Mouse (Mus musculus): ENCODE data around the gene Zfp804a.

The Zfp804a gene

DNA sequence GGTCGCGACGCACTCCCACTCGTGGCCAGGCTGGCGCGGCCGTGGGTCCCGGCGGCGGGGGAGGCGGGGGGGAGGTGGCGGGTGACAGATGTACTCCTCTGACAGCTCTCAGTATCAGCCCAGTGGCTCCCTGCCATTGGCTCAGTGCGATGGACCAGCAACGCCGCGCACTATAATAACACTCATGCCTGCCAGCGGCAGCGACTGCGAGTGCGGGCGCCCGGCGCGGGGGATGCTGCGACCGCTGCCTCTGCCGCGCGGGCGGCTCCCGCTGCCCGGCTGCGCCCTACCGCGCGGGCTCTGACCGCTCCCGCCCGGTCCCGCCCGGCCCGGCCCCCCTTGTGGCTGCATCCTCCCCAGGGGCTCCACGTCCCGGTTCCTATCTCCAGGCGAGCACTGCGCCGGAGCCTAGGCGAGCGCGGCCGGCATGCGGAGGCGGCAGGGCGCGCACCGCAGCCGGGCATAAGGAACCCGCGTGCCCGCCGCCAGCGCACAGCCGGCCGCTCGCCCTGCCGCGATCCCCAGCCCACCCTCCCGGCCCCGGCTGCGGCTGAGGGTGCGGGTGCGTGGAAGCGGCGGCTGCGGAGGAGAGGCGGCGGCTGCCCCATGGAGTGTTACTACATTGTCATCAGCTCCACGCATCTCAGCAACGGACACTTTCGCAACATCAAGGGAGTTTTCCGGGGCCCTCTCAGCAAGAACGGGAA is at the start of gene Zfp804a:
TSS of gene Zfp804a (plus strand) at position 38 of the 707 bp plus-strand sequence.
- no peak for DNase-seq (ENCODE audit: extremely low spot score, low read depth, low spot score)

DNA sequence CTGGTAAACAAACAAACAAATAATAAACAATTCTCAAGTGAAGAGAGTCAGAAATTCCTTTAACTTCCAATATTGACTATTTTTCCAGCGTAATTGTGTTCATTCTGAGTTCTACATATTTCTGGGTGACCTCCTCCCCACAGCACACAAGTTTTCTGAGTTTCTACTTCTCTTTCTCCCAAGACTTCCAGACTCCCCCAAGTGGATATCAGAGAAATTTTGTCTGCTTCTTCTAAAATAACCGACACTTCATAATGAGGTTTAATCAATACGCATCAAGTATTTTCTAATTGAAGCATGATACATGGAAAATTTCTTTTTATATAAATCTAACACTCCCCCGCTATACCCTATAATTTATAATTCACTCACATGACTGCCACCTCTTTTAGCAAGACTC is 1.4 kb upstream of the Zfp804a start:
- DNase-seq (ENCODE audit: extremely low spot score, low read depth, low spot score) = no peak

DNA sequence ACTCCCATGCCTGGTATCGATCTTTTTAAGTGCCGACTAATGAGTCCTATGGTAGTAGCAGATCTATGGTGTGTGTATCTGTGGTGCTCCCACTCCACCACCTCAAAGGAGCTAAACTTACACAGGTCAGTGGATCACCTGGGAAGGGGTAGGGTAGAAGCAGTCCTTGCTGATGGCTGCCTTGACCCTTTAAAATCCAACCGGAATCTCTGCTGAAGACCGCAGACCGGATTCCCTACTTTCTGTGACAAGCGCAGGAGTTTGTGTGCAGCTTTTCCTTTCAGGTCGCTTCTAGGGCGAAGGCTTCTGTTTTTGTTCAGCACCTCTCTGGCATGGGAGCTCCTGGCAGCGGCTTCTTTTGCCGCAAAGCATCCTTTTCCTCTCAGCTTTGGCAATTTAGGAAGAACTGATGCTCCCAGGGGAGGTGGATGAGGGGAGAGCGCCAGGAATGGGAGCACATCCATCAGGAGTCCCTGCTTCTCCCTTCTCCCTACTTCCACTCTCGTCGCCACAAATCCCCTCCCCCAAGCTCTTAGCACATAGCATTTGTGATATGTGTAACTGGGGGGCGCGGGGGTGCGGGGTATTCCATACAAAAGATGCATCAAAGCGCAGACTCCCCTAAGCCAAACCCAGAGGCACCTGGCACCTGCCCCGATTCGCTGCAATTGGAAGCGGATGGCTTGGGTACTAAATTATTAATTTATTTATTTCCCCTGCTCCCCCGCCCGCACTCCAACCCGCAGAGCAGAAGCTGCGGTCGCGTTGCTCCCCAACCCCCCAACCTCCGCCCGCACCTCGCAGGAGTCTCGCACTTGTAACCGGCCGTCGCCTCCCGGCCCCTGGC is 461 bp upstream of the Zfp804a start:
- no peak for DNase-seq (ENCODE audit: extremely low spot score, low read depth, low spot score)

DNA sequence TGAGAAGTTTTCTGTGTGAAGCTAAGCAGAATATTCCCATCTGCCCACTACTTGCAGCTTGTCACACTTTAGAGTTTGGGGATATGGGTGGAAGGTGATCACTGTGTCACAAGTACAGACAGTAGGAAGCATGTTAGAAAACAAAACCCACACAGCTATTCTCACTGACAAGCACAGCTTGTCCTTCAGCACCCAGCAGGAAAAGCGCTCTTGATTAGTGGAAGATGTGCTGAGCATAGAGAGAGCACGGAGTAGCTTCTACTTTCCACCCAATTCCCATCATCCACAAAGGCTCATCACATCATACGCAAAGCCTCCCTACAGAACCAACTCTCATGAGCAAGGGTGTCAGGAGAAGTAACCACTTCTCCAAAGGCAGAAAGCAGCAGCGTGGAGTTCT is 1.4 kb downstream of the Zfp804a start:
- no peak for DNase-seq (ENCODE audit: extremely low spot score, low read depth, low spot score)

DNA sequence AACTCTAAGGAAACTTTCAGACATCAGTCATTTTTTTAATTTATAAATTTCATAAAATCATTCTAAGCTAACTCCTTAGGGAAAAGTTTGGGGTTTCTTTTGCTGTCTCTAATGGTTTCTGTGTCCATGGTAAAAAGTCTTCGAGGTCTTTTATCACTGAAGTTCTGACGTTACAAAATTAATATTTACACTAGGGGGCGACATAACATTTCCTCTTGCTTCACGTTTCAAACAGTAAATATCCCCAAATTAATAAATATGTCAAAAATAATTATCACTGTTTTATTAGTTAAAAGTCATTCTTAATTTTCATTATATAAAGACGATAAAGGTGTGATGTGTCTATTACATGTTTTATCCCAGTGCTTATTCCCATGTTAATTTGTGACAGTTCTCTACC is 11.6 kb downstream of the Zfp804a start:
- no peak for DNase-seq (ENCODE audit: extremely low spot score, low read depth, low spot score)

DNA sequence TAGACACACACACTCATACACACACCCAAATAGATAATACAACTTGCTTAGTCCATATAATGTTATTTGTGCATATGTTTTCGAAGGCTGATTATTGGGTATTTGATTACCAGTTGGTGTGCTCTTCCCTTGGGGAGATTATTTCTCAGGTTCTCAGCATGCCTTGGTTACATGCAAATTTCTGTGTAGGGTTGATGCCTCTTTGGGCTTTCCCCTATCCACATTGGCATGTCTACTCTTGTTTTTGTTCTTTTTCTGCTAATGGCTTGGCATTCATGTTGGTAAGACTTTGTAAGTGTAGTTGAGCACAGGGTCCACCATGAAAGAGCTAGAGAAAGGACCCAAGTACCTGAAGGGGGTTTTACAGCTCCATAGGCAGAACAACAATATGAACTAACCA is 14.9 kb downstream of the Zfp804a start:
- no peak for DNase-seq (ENCODE audit: extremely low spot score, low read depth, low spot score)

DNA sequence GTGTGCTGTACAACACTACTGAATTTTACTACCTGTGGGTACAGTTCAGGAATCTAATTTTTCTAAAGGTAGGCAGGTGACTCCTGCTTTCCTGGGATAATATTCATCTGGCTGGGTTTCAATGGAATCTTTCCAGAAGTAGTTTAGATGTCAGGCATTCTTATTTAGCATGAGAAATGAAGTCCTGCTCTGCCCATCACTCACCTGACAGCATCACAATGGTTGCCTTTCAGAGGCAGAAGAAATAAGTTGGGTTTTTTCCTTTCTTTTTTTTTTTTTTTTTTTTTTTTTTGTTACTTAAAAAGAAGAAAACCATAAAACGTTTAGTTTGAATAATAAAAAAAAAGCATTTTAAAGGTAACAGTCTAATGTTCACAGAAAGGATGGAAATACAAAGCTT is 16.1 kb downstream of the Zfp804a start:
- DNase-seq (ENCODE audit: extremely low spot score, low read depth, low spot score) = no peak

DNA sequence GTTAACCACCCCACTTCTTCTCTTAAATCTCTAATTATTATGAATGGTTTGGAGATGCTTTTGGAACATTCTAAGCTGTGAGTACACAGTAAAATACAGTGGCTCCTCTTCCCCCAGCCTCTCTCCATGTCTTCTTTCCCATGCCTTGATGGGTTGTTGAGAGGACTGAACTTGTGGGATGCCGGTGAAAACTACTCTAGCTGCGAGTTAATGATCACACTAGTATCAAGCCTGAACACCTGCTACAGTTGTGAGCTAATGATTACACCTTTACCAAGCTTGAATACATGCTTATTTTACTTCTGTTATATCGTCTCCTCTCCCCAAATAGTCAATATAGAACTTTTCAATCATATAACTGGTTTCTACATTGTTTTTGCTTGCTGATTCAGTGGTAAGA is 23.9 kb downstream of the Zfp804a start:
- no peak for DNase-seq (ENCODE audit: extremely low spot score, low read depth, low spot score)

DNA sequence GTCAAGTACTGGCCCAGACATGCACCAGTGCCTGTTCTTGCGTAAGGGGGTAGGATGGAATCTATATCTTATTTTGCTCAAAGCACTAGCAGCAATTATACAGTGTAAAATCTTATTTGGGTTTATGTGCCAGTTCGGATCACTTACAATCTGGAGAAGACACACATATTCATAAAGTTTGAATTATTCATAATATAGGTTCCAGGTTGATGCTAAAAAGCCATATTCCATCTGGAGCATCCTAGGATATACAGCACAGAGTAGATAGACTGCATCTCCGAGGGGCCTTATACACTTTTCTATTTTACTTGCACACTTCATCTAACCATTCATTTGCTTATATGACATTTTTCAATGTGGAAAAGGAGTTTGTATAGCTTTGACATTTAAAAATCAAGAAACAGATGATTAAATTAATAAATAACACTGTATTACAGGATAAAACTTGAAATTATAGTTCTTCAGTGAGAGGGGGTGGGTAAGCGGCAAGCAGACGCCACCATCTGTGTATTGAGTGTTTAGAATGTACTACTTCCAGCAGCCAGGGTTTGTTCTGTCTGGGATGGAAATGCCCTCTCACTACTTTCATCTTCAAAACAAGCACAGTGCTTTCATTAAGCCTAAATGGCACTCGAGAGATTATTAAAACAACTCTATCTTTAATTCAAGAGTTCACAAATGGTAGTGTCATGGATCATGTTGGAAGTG is 25.4 kb downstream of the Zfp804a start:
- no peak for DNase-seq (ENCODE audit: extremely low spot score, low read depth, low spot score)

DNA sequence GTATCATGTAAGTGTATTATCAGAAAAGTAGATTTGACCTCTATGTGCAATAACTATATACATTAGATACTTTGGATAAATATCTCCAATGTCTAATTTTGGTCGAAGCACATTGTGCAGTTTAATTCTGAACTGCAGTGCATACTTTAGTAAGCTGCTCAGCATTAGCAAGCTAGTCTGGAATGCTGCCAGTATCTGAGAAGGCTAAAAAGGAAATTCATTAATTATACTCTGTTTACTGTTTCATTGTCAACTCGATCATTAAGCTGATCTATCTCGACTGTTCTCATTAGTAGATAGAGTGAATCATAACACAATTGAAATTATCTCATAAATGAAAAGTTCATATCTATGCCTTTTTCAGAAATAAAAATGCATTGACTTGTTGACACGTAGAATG is 27.7 kb downstream of the Zfp804a start:
- no peak for DNase-seq (ENCODE audit: extremely low spot score, low read depth, low spot score)

DNA sequence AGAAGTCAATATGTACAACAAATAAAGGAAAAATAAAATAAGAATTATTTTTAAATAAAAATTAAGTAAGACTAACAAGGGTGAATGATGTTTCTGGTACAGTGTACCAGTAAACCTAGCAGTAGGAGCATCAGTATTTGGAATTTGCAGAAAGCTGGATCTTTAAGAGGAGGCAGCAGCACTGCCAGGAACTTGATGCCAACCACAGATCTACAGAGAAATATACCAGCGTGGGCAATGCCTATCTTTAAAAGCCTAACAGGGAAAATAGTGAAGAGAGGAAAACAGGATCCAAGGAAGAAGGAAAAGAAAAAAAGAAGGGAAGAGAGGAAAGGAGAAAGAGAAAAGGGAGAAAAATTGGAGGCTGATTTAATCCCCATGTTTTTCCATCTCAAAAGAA is 60.1 kb downstream of the Zfp804a start:
- DNase-seq (ENCODE audit: extremely low spot score, low read depth, low spot score) = no peak

DNA sequence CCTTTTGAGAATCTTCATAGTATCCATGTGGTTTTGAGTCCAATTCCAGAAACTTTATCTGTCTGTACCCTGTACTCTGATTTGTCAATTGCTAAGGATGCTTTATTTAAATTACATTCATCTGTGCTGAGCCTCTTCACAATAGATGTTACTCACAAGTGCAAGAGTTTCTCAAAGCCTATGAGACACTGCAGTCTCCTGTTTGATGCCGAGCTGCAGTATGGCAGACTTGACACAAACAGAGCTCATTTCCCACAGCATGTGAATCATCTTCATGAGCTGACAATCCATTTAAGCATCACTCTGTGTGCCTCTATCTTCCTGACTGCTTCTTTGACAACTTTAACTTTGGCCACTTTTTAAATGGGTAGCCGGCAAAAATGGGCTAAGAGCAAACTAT is 60.6 kb downstream of the Zfp804a start:
- no peak for DNase-seq (ENCODE audit: extremely low spot score, low read depth, low spot score)

DNA sequence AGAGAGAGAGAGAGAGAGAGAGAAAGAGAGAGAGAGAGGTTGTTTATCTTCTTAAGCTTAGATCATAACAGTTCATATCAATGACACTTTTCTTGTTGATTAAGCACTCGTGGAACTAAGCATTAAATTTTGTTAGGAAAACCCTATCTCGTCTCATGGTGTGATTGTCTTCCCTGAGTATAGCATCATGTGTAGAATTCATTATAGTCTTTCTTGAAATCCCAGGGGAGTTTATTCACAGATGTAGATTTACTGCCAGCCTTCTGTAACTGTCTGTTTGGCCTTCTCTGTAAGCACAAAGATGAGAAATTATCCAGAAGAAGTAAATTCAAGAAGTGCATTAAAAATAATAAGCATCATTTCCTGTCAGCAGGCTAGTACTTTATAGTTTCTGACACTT is 66.6 kb downstream of the Zfp804a start:
- DNase-seq (ENCODE audit: extremely low spot score, low read depth, low spot score) = no peak

DNA sequence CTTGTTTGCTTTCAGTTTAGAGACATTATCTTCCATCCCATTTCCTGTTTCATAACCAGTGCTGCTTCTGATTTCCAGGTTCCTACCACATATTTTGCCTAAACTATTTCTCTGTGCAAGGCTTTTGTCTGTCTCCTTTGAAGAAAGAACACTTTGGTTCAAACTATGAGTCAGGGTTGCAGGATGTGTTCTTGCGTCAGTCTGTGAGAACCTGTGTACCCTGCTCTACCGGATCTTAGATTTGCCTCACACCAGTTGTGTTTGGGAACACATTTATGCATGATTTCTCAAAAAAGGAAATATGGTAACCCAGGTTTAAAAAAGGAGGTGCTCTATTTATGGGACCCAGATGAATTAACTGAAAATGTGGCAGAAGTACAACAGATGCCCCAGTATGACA is 125.7 kb downstream of the Zfp804a start:
- DNase-seq (ENCODE audit: extremely low spot score, low read depth, low spot score) = no peak

DNA sequence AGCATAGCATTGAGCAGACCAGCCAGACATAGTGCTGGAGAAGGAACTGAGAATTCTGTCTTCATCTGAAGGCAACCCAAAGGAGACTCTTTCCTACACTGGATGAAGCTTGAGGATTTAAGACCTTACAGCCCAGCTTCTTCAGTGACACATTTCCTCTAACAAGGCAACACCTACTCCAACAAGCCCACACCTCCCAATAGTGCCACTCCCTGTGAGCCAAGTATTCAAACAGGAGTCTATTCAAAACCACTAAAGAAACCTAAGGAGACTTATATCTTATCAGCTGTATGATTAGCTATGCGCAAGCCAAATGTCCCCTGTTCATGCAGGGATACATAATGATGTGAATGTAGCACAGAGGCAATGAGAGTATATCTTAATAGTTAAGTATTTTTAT is 128.0 kb downstream of the Zfp804a start:
- no peak for DNase-seq (ENCODE audit: extremely low spot score, low read depth, low spot score)

DNA sequence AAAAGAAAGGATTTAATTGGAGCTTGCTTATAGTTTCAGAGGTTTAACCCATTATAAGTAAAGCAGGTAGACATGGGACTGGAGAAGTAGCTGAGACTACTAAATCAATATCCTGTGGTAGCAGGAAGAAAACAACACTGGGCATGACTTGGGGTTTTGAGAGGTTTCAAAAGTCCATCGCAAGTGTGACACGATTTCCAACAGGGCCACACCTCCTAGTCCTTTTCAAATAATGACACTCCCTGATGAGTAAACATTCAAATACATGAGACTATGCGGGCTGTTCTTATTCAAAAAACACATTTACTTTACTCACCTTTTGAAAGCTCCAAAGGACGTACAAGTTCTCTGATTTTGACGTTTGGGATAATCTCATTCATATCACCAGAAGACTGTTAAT is 146.9 kb downstream of the Zfp804a start:
- no peak for DNase-seq (ENCODE audit: extremely low spot score, low read depth, low spot score)

DNA sequence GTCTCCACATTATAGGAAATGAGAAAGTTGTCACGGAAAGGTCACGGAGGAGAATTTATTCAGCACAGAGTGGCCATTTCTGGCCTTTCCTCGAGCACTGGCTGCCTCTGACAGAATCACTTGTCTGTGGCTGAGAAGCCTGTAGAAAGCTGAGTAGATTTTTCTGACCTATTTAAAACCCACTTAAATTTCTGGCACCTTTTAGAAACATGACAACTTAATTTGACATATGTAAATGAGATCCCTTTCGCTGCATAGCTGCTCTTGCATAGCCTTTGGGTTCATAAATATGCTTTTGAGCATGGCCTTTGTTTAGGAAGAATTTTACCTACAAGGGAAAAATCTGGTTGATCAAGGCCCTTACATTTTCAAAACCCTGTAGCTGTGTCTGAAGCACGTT is 147.6 kb downstream of the Zfp804a start:
- DNase-seq (ENCODE audit: extremely low spot score, low read depth, low spot score) = no peak

DNA sequence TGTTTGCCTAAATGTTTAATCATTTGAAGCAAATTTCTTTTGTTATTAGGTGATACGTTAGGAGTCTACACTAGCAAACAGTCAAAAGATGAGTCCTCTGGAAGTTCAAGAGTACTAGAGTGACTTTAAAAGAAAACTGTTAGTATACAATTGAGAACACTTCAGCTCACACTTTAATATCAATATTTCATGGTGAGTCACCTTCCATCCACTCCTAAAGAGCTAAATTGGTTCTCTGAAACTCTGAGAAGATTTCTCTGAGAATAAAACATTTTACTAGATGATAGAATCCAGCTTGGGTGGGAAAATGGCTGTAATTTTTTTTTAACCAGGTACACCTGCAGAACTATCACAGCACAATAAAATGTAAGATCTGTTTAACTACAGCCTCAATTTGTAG is 157.6 kb downstream of the Zfp804a start:
- no peak for DNase-seq (ENCODE audit: extremely low spot score, low read depth, low spot score)

DNA sequence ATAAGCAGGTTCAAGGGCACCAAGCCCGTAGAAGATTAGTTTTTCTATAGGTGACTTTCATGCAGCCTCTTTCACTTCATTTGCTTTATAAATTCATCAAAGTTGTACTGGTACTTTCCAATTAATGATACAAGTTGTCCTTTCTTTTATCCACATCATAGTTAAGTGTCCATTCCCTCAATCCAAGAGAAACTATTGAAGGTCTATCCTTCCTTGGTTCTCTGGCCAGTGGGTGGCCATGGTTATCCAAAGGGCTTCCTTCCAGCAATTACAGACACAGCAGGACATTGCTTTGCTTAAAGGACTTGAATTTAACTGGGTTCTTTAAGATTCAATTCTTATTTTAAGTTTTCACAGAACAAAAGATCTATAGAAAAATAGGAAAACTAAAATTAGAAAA is 158.9 kb downstream of the Zfp804a start:
- DNase-seq (ENCODE audit: extremely low spot score, low read depth, low spot score) = no peak

DNA sequence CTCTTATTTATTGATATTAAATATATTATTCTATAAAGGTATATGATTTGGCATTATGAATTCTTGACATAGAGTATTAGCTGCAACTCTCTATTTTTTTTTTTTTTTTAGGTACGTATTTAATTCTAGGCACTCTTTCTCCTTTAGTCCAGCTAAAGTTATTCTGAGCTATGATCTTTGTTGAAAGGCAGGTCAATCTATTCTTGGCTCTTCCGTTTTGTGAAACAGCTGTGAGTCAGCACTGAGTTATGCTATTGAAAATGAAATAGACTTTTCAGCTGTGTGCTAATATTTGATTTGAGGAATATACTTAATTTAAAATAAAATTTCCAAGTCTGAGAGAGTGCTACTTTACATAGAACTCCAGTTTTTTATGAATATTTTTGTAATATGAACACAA is 164.9 kb downstream of the Zfp804a start:
- no peak for DNase-seq (ENCODE audit: extremely low spot score, low read depth, low spot score)

DNA sequence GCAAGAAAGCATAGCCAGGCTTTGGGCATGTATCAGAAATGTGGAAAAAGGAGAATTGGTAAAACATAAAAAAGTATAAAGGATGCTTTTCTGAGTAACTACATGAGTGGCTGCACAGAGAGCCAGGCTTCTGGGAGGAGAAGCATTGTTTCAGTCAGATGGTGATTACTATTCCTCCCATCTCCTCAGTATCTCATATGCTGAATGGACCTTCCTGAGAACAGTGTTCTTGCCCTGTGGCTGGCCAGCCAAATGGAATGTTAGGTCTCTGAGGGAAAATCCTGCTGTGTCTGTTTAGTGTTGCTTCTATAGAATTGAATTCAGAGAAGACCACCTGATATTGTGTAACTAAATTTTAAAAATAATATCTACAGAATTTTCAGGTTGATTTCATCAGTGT is 193.0 kb downstream of the Zfp804a start:
- DNase-seq (ENCODE audit: extremely low spot score, low read depth, low spot score) = no peak

Measured in hindlimb bud, embryonic 11.5 days (tissue).